Mouse (Mus musculus) kidney, adult 8-10 months (tissue): Measurements from ENCODE around the gene Rgmb.
A peak's percentile ranks its signal among the peaks of the same experiment; 100 is the strongest.

Source experiments
- DNase-seq, 2 experiments: peaks; one replicate each; pipeline ENCODE4 v3.0.0; 2022

Gene Rgmb

GRCm38 (mm10) chr17:15830766-15831644 is at the start of gene Rgmb:
Gene Rgmb (minus strand): TSS chr17:15831039.
- peak in 1 of 2 experiments; percentile 27 for DNase-seq

- no peak for DNase-seq
Observed at GRCm38 (mm10) chr17:15874765-15875164, 43.9 kb upstream of the Rgmb start.

- no peak for DNase-seq
Observed at GRCm38 (mm10) chr17:15872093-15872492, 41.3 kb upstream of the Rgmb start.

- no peak for DNase-seq
Observed at GRCm38 (mm10) chr17:15865249-15865648, 34.4 kb upstream of the Rgmb start.

GRCm38 (mm10) chr17:15862355-15862754 is 31.5 kb upstream of the Rgmb start:
- DNase-seq = no peak

- no peak for DNase-seq
Observed at GRCm38 (mm10) chr17:15853121-15853520, 22.3 kb upstream of the Rgmb start.

GRCm38 (mm10) chr17:15850544-15850943 is 19.7 kb upstream of the Rgmb start:
- DNase-seq = no peak

GRCm38 (mm10) chr17:15841425-15841824 is 10.6 kb upstream of the Rgmb start:
- DNase-seq = no peak

GRCm38 (mm10) chr17:15832398-15832797 is 1.6 kb upstream of the Rgmb start:
- no peak for DNase-seq

GRCm38 (mm10) chr17:15831810-15832209 is 971 bp upstream of the Rgmb start:
- peak; percentile 45 to 62 for DNase-seq

- DNase-seq = peak in 1 of 2 experiments; percentile 26
Observed at GRCm38 (mm10) chr17:15830171-15830765, 571 bp downstream of the Rgmb start.

- DNase-seq = no peak
Observed at GRCm38 (mm10) chr17:15829198-15830170, 1.4 kb downstream of the Rgmb start.

GRCm38 (mm10) chr17:15828131-15828917 is 2.5 kb downstream of the Rgmb start:
- DNase-seq = no peak

GRCm38 (mm10) chr17:15826928-15827327 is 3.9 kb downstream of the Rgmb start:
- peak in 1 of 2 experiments; percentile 25 for DNase-seq

GRCm38 (mm10) chr17:15826444-15826909 is 4.4 kb downstream of the Rgmb start:
- peak; percentile 99 to 100 for DNase-seq

- peak in 1 of 2 experiments; percentile 53 for DNase-seq
Observed at GRCm38 (mm10) chr17:15825481-15826396, 5.1 kb downstream of the Rgmb start.

GRCm38 (mm10) chr17:15824854-15825253 is 6.0 kb downstream of the Rgmb start:
- DNase-seq = no peak

GRCm38 (mm10) chr17:15824337-15824736 is 6.5 kb downstream of the Rgmb start:
- no peak for DNase-seq

- no peak for DNase-seq
Observed at GRCm38 (mm10) chr17:15823838-15824237, 7.0 kb downstream of the Rgmb start.

- no peak for DNase-seq
Observed at GRCm38 (mm10) chr17:15823215-15823614, 7.6 kb downstream of the Rgmb start.

GRCm38 (mm10) chr17:15822376-15822775 is 8.5 kb downstream of the Rgmb start:
- DNase-seq = no peak
